Mouse (Mus musculus) skeletal muscle tissue, adult 2 months (tissue): ENCODE measurements around the gene Neurl1a.

ENCODE experiments used
- DNase-seq: peaks from one replicate; pipeline ENCODE4 v3.0.0-alpha.2; 2012; ENCODE audit warnings: low read depth, low spot score

Gene Neurl1a

DNA sequence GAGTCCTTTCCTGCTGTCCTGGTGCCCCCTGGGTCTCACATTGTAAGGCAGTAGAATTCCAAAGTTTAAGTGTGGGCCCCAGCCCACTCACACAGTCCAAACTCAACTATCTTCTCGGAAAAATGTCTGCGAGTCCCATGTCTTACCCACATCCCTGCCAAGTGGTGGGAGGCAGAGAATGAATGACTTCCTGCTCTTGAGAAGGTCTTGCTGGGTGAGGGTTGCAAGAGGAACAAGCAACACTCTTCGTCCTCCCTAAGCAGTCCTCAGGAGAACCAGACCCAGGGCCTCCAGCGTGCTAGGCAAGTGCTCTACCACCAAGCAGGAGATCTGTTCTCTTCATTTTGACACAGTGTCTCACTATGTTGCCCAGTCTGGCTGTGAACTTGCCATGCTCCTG is 63.6 kb downstream of the Neurl1a start:
- no peak for DNase-seq

DNA sequence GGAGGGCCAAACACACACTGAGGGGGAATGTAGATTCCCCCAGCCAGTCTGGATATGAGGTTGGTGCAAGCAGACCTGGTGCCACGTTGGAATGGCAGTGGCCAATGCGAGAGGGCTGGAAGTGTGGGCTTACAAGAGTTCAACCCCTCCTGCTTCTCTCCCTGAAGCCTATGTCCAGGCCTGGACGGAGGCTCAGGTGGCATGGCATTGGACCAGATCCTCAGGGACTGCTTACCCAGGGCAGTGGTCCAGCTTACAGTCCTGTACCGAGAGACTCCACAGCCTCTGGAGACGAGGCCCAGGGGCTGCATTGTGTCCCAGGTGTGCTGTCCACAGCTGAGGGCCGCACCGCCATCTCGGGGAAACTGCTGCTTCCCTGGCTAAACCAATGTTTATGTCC is 66.9 kb downstream of the Neurl1a start:
- DNase-seq: peak; percentile 69

GRCm38 (mm10) chr19:47247791-47248190 is 69.2 kb downstream of the Neurl1a start:
- DNase-seq: no peak

DNA sequence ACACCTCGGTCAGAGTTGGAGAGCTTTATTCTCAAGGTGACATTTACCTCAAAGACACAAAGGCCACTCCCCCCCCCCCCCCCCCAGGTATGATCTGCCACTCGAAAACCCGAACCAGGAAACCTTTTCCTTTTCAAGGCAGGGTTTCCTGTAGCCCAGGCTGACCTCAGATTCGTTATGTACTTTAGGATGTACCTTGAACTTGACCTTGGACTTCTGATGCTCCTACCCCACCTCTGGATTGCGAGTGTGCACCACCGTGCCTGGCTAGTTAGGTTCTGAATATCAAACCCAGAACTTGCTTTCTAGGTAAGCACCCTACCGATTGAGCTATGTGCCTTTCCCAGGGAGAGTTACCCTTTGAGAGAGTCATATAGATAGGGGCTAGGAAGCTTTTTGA is 69.7 kb downstream of the Neurl1a start:
- DNase-seq: no peak

GRCm38 (mm10) chr19:47248906-47249568 is 70.4 kb downstream of the Neurl1a start:
- peak; percentile 89 for DNase-seq

DNA sequence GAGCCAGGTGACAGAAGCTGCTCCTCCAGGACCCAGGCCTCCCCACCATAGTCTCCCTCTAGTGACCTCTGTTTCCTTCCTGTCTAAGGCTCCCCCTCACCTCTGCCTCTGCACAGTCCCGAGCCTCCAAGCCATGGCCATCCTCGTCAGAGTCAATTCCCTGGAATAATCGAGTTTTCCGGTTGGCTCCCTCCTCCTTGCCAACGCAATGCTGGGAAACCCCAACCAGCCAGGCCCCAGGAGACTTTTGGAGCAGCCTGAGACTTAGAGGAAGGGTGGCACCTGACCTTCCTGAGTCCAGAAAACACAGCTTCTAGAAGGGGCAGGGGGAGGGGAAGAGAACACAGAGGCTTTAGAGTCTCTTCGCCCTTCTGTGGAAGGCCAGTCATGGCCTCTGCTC is 72.3 kb downstream of the Neurl1a start:
- DNase-seq: no peak

DNA sequence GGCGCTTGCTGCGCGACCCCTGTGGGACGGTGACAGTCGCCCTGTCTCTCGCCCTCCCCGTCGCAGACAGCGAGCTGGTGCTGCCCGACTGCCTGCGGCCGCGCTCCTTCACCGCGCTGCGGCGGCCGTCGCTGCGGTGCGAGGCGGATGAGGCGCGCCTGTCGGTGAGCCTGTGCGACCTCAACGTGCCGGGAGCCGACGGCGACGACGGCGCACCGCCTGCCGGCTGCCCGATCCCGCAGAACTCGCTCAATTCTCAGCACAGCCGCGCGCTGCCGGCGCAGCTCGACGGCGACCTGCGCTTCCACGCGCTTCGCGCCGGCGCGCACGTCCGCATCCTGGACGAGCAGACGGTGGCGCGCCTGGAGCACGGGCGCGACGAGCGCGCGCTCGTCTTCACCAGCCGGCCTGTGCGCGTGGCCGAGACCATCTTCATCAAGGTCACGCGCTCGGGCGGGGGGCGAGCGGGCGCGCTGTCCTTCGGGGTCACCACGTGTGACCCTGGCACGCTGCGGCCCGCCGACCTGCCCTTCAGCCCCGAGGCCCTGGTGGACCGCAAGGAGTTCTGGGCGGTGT is 74.5 kb downstream of the Neurl1a start:
- no peak for DNase-seq

- DNase-seq: no peak
Measured at GRCm38 (mm10) chr19:47255036-47255435, 76.4 kb downstream of the Neurl1a start.

- DNase-seq: no peak
Measured at GRCm38 (mm10) chr19:47255919-47256318, 77.3 kb downstream of the Neurl1a start.

DNA sequence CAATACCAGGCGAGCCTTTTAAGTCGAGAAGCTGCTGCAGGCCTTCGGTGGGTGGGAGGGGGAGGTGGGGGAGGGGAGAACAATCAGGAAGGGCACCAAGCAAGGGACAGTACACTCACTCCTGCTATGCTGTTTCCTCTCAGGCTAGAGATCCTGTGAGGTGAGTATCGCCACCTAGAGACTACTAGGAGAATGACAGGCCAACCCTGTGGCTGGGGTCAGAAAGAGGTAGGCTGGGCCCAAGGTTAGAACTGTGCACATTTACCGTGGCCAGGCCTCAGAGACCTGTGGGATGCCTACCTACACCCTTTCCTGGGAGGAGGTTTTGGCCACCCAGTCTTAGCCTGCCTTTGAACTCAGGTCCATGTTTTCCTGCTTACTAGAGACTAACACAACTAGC is 81.0 kb downstream of the Neurl1a start:
- DNase-seq: no peak

DNA sequence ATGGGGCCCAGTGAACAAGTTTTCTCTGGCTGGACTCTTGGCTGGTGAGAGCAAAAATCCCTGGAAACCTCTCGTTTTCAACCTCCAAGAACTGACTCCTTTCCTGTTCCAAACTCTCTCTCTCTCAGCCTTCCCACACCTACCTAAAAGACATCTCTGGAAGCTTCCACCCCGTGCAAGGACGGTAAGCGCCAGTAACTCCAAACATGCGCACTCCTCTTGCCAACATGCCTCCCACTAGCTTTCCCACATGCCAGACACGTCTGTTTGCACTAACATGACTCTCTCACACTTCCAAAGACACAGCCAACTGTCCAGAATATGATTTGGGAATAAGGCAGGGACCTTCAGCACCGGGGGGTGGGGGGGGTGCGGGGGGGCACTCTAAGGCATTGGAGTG is 82.6 kb downstream of the Neurl1a start:
- no peak for DNase-seq

- DNase-seq: no peak
Measured at GRCm38 (mm10) chr19:47263621-47264020, 85.0 kb downstream of the Neurl1a start.

DNA sequence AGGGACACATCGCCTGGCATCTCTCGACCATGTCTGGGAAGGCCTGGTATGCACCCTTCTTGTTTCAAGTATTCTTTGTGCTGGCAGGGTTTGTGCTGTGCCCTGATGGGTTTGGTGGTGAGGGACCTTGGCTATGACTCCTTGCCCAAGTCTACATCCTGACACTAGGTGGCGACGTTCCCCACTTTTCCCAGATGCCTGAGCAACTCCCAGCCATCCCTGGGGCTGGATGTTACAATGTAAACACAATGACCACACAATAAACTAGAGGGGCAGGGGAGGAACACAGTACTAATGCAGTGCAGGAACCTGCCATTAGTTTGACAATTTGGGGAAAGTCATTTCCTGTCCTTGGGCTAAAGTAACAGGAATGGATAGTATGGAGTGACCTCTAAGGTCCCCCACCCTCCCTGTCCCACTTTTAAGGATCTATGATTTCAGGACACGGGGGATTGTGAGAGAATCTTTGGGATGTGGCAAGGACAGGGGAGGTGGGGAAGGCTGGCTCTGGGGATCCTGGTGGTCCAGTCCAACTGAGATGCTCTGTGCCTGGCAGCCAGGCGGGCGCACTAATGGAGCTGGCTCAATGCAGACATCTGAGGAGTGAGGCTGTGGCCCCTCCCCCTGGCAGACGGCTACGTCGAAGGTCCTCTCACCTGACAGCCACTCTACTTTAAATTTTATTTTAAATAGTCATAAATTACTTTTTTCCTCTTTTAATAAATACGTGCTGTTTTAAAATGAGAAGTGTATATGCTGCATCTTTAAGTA is 85.9 kb downstream of the Neurl1a start:
- peak; percentile 59 for DNase-seq

DNA sequence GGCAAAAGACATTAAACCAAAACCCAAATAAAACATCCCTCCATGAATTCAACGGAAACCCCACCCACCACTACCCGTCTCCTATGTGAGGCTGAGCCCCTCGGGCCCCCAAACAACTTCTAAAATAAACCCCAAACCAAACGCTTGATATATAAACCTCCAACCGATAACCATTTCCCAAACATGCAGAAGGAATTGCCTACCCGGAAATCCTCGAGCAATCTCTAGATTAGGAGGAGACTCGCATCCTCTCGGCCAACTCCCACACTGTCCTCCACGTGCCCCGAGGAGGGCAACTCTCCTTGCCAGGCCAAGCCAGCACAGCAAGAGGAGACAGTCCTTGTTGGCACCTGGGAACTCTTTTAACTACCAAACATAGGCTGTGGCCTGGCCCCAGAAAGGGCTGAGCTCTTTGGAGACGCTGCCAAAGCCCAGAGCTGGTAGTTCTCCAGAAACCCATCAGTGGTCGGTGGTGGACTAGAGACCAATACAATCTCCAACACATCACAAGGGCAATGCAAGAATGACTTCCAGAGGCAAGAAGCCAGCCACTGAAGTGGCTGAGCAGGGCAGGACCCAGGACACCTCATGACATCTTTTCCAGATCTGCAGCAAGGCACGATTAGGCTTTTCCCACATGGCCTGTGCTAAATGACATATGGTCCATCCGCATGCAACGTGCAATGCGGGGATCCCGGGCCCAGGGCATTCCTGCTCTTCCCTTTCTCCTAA is 87.6 kb downstream of the Neurl1a start:
- DNase-seq: no peak

DNA sequence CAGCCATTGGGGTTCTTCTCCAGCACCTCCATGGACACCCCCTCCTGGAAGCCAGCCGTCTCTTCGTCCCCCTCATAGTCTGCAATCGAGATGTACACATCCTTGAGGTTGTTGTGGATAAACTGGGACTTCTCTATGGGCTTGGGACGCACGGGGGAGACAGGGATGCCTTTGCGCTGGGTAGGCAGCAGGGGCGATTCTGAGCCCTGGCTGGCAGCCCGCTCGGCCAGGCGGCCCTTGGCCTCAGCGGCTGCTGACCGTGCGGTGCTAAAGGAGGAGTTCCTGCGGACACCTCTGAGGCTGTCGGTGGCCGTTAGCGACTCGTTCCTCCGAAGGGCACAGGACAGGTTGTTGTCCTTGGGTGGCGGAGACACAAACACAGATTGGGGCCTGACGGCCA is 88.4 kb downstream of the Neurl1a start:
- DNase-seq: no peak

- DNase-seq: no peak
Measured at GRCm38 (mm10) chr19:47269729-47270128, 91.1 kb downstream of the Neurl1a start.

GRCm38 (mm10) chr19:47270520-47270919 is 91.9 kb downstream of the Neurl1a start:
- DNase-seq: no peak

DNA sequence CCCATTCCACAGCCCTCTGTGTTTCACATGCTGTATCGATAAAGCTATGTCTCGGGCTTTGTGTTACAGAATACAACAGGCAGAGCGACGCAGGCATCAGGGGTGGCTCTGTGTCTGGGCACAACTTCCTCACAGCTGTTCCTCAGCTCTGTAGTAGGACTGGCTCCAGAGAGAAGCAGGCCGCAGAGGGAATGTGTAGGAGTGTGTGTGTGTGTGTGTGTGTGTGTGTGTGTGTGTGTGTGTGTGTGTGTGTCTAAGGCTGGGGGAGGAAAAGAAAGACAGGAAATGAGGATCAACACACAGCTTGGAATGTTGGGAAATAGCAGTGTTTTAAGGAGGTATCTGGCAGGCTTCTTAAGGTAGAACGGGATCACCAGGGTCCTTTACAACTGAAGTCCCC is 98.1 kb downstream of the Neurl1a start:
- no peak for DNase-seq

DNA sequence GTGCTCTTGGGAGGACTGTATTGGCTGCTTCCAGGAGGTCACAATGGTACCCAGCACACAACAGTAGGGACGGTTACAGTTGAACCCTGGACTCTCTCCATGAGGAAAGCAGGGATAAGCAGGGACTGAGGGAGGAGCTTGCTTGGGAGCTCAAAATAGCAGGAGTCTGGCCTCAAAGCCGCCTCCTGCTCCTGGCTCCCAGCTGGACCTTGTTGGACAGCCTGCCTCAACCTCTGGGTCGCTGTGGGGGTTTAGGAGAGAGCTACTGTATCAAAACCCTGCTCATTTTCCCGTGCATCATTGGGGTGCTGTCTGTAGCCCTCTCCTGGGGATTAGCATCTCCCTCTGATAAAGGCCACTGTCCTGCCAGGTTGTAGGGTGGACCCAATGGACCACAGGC is 100.8 kb downstream of the Neurl1a start:
- DNase-seq: no peak

DNA sequence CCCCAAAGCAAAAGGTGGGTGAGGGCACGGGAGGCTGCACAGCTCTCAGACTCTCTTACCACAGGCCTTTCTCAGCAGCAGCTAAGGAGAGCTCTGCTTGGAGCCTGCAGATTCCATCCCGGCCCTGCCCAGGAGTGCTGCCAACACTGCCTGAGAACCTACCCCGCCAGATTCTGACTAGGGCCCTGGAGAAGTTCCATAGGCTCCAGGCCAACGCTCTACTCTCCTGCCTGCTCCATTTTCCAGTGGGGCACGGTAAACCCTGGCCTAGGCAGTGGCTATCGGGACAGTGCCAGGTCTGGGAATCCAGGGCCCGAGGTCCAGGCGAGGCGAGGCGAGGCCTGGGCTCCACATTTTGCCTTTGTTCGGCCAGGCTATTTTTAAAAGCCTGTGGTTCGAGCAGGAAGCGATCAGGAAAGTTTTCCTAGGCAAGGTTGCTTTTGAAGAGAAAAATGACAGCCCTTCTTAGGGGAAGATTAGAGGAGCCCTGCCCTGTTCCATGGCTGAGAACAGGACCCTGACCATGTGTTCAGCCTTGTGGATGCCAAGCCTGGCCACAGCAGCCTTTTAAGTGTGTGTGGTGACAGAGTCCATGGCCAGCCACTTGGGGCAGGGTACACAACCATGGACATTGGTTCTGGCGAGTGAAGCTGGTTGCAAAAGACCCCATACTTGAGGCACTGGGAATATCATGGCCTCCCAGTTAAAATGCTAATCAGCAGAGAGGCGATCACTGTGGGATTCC is 101.3 kb downstream of the Neurl1a start:
- DNase-seq: peak; percentile 91

GRCm38 (mm10) chr19:47280894-47281293 is 102.3 kb downstream of the Neurl1a start:
- peak; percentile 62 for DNase-seq

- DNase-seq: no peak
Measured at GRCm38 (mm10) chr19:47282050-47282454, 103.4 kb downstream of the Neurl1a start.
